Mouse (Mus musculus): Measurements from ENCODE around the gene Gkap1.

GRCm38 (mm10) chr13:58197211-58197610 is 78.3 kb downstream of the Gkap1 start:
- TF ChIP-seq CTCF (IDR thresholded peaks at IDR 0.05; ENCODE audit: extremely low read depth, insufficient read depth, low read length): no peak
- no peak for TF ChIP-seq POLR2A (IDR thresholded peaks at IDR 0.05; ENCODE audit: extremely low read depth, insufficient read depth, low read length)

Data from cortical plate, adult 2 months (tissue).